ENCODE assay signal across 12 mouse cellular contexts in genomic region chr9:28471501-28471900, GRCm38 (mm10).
"Had no signal": no experiment of that assay in that cellular context is flagged by ENCODE, and none has a peak within 500 bp of the region (broad histone marks: within the 10 kb centered on the region; RNA-seq: fewer than 3 reads in every experiment).

No protein-coding gene starts in this region.

- ATAC-seq: intestine, embryonic 16.5 days; midbrain, embryonic 13.5 days had no signal

- H3K9me3 ChIP-seq: hindbrain, embryonic 15.5 days; limb, embryonic 13.5 days; midbrain, embryonic 13.5 days; neural tube, embryonic 12.5 days had no signal

- H3K4me1 ChIP-seq: hindbrain, embryonic 15.5 days; limb, embryonic 13.5 days; megakaryocyte, embryonic 14.5 days; midbrain, embryonic 13.5 days had no signal

- H3K4me2 ChIP-seq: hindbrain, embryonic 15.5 days; limb, embryonic 13.5 days; midbrain, embryonic 13.5 days; neural tube, embryonic 12.5 days had no signal

- H3K36me3 ChIP-seq: hindbrain, embryonic 15.5 days; limb, embryonic 13.5 days; midbrain, embryonic 13.5 days; neural tube, embryonic 12.5 days had no signal

- H3K9ac ChIP-seq: hindbrain, embryonic 15.5 days; limb, embryonic 13.5 days; liver, embryonic 14.5 days; midbrain, embryonic 13.5 days; neural tube, embryonic 12.5 days had no signal

- H3K27ac ChIP-seq: hindbrain, embryonic 15.5 days; limb, embryonic 13.5 days; liver, embryonic 14.5 days; midbrain, embryonic 13.5 days; neural tube, embryonic 12.5 days; stomach, postnatal 0 days had no signal

- DNase-seq: left cerebral cortex, postnatal 4 days; lung, adult 18-20 months; lung, postnatal 4 days; thymus, postnatal 4 days had no signal

- H3K4me3 ChIP-seq: hindbrain, embryonic 15.5 days; limb, embryonic 13.5 days; megakaryocyte, embryonic 14.5 days; midbrain, embryonic 13.5 days; neural tube, embryonic 12.5 days had no signal

- H3K27me3 ChIP-seq: hindbrain, embryonic 15.5 days; limb, embryonic 13.5 days; megakaryocyte, embryonic 14.5 days; midbrain, embryonic 13.5 days; neural tube, embryonic 12.5 days had no signal
